Mouse (Mus musculus) liver, postnatal 0 days (tissue): ENCODE measurements around the gene Npy1r. TPM values are rescaled to one million over a fixed set of nuclear protein-coding genes. Genes with fewer than 3 reads are reported as not detected.

Source experiments
- ATAC-seq: fragments of 200-750 bp; cut with Nextera tagmentation; 2 replicates; pipeline ENCODE4 v1.8.0; 2017; ENCODE audit warnings: mild to moderate bottlenecking, moderate library complexity
- DNase-seq: peaks from one replicate; pipeline ENCODE4 v3.0.0-alpha.2; 2016
- H3K27ac ChIP-seq: fragments of 300-500 bp; sonication (generic); 2 replicates; pipeline ENCODE4 v1.5.1; 2014; ENCODE audit warnings: antibody characterized with exemption, moderate library complexity, mild to moderate bottlenecking, low read depth
- H3K27me3 ChIP-seq: fragments of 300-500 bp; sonication (generic); 2 replicates; pipeline ENCODE4 v1.6.1; 2014; ENCODE audit warnings: low read length, control low read depth, mixed read lengths; ENCODE audit not compliant: insufficient read depth
- H3K36me3 ChIP-seq: fragments of 300-500 bp; sonication (generic); replicated peaks from 2 replicates; pipeline ENCODE4 v1.6.1; 2014; ENCODE audit warnings: mild to moderate bottlenecking, control low read depth, low read length, moderate library complexity, mixed read lengths; ENCODE audit not compliant: insufficient read depth
- H3K4me1 ChIP-seq: fragments of 300-500 bp; sonication (generic); 2 replicates; pipeline ENCODE4 v1.6.1; 2014; ENCODE audit warnings: antibody characterized with exemption, mild to moderate bottlenecking, control low read depth; ENCODE audit not compliant: insufficient read depth
- H3K4me2 ChIP-seq: fragments of 300-500 bp; sonication (generic); 2 replicates; pipeline ENCODE4 v1.6.1; 2014; ENCODE audit warnings: low read depth, mild to moderate bottlenecking, low read length, moderate library complexity, mixed read lengths
- H3K4me3 ChIP-seq: fragments of 300-500 bp; sonication (generic); 2 replicates; pipeline ENCODE4 v1.5.1; 2014; ENCODE audit warnings: low read depth, low read length
- H3K9ac ChIP-seq: fragments of 300-500 bp; sonication (generic); replicated peaks from 2 replicates; pipeline ENCODE4 v1.6.1; 2014; ENCODE audit warnings: mild to moderate bottlenecking, moderate library complexity
- H3K9me3 ChIP-seq: fragments of 300-500 bp; sonication (generic); 2 replicates; pipeline ENCODE4 v1.6.1; 2016; ENCODE audit warnings: mild to moderate bottlenecking, control low read depth, low read length, mixed read lengths
- CTCF ChIP-seq: sonication (generic); IDR thresholded peaks from 2 replicates; pipeline ENCODE4 v1.5.1; 2016; ENCODE audit warnings: antibody characterized with exemption, low read depth
- EP300 ChIP-seq: IDR thresholded peaks from 2 replicates; pipeline ENCODE4 v1.6.1; 2016; ENCODE audit warnings: antibody characterized with exemption, low read depth, mild to moderate bottlenecking
- WGBS: fragments of 180-500 bp; shearing (Covaris S2); extraction: QIAGEN DNeasy Blood & Tissue Kit; methylation state at CpG from one replicate; pipeline ENCODE4 v1.1.7; 2014; ENCODE audit not compliant: insufficient replicate concordance; 5-methylcytosine and 5-hydroxymethylcytosine counted together
- polyA plus RNA-seq: library from polyadenylated mRNA; unstranded; fragments of >200 nt; fragmentation: Nextera tagmentation; extraction: Ambion mirVana; gene quantifications from 2 replicates; pipeline ENCODE4 v1.2.1, GENCODE M21; 2015

The Npy1r gene
- polyA plus RNA-seq, 1 experiment from 2014 or later, result not detected

DNA sequence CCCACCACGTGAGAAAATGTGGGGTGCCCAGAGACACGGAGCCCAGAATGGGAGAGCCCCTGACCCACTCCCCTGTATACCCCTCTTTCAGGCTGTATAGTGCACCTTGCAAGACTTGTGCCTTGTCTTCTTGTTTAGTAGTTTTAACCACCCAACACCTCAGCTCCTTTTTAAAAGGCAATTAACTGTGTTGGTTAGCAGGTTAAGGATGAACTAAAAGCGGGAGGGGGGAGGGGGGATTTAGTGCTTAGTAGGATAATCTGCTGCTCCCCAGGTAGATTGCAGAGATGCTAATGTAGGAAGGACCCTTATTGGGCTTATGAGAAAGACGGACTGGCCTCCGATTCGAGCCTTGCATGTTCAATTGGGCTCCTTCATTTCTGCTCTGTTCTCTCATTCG, 1.0 kb downstream of the Npy1r start:
- Histone ChIP-seq H3K9ac (no peak overlapping the region), H3K27ac (no peak overlapping the region), H3K27me3 (peaks cover 19% of the 10 kb centered on the region), H3K9me3 (no peaks in the 10 kb centered on the region), H3K4me2 (no peak overlapping the region), H3K4me3 (no peak overlapping the region), H3K4me1 (no peaks in the 10 kb centered on the region), H3K36me3 (no peaks in the 10 kb centered on the region)
- WGBS, result 15% methylated on average over 7 of the region's 7 CpGs
- DNase-seq, result no peak
- no peak for TF ChIP-seq CTCF
- TF ChIP-seq EP300, result no peak
- ATAC-seq, result no peak

DNA sequence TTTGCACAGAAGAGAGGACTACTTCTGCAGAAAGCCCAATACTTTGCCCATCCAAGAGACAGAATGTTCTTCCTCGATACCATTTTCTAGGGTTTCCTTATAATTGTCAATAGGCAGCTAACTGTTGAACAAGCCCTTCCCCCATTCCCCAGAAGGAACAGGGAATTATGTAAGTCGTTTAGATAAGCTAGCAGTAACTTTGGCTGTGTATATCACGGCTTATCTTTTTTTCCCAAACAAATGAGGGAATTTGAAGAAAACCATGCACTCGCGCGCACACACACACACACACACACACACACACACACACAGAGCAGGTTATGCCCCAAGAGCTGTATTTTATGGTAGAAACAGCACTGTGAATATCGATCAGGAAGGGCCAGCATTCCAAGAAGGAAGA, 1.8 kb downstream of the Npy1r start:
- Histone ChIP-seq H3K27ac (no peak overlapping the region), H3K4me2 (no peak overlapping the region), H3K9me3 (no peaks in the 10 kb centered on the region), H3K36me3 (no peaks in the 10 kb centered on the region), H3K9ac (no peak overlapping the region), H3K4me3 (no peak overlapping the region), H3K27me3 (peaks cover 19% of the 10 kb centered on the region), H3K4me1 (no peaks in the 10 kb centered on the region)
- no peak for ATAC-seq
- 54% methylated on average over 7 of the region's 7 CpGs for WGBS
- TF ChIP-seq EP300 (no peak), CTCF (no peak)
- no peak for DNase-seq

GRCm38 (mm10) chr8:66714324-66714975, 17.5 kb downstream of the Npy1r start:
- H3K27me3 ChIP-seq, result no peaks in the 10 kb centered on the region
- no peak for ATAC-seq
- no peaks in the 10 kb centered on the region for H3K36me3 ChIP-seq
- H3K27ac ChIP-seq, result no peak overlapping the region
- no peak for TF ChIP-seq EP300
- no peak for TF ChIP-seq CTCF
- no peak overlapping the region for H3K9ac ChIP-seq
- no peaks in the 10 kb centered on the region for H3K4me1 ChIP-seq
- no peak for DNase-seq
- no peak overlapping the region for H3K4me3 ChIP-seq
- H3K9me3 ChIP-seq, result no peaks in the 10 kb centered on the region
- no peak overlapping the region for H3K4me2 ChIP-seq
- 80% methylated on average over 7 of the region's 7 CpGs for WGBS

- WGBS, result 77% methylated on average over 2 of the region's 2 CpGs
- H3K9me3 ChIP-seq, result no peaks in the 10 kb centered on the region
Measured at GRCm38 (mm10) chr8:66722835-66723234, 25.8 kb downstream of the Npy1r start.

DNA sequence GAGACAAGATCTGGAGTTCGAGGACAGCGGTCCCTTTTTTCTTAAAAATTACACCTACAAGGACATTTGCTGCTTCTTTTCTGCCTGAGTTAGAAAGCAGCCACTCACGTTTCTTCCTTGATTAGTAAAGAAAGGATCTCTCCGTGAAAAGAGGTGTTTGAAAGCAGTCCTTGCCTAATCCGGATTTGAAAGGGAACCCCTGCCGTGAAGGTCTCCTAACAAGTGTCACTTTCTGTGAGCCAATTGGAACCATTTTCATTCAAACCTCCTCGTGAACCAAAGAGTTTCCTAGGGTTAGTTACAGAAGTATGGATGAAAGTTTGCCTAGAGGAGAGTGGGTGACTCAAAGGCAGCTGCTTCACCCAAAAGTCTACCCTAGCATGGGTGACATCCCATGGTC, 32.5 kb downstream of the Npy1r start:
- 47% methylated on average over 7 of the region's 7 CpGs for WGBS
- H3K4me1 ChIP-seq, result no peaks in the 10 kb centered on the region
- DNase-seq (no peak), ATAC-seq (no peak)
- H3K27ac ChIP-seq, result no peak overlapping the region
- no peaks in the 10 kb centered on the region for H3K27me3 ChIP-seq
- TF ChIP-seq EP300 (no peak), CTCF (no peak)
- H3K4me3 ChIP-seq, result no peak overlapping the region
- no peak overlapping the region for H3K4me2 ChIP-seq
- no peaks in the 10 kb centered on the region for H3K9me3 ChIP-seq
- H3K36me3 ChIP-seq, result no peaks in the 10 kb centered on the region
- no peak overlapping the region for H3K9ac ChIP-seq

More at GRCm38 (mm10) chr8:66722835-66723234, 25.8 kb downstream of the Npy1r start:
- Histone ChIP-seq H3K27ac (no peak overlapping the region), H3K4me3 (no peak overlapping the region), H3K36me3 (no peaks in the 10 kb centered on the region), H3K4me1 (no peaks in the 10 kb centered on the region), H3K9ac (no peak overlapping the region), H3K4me2 (no peak overlapping the region), H3K27me3 (no peaks in the 10 kb centered on the region)
- DNase-seq (no peak), ATAC-seq (no peak)
- no peak for TF ChIP-seq CTCF
- no peak for TF ChIP-seq EP300

DNA sequence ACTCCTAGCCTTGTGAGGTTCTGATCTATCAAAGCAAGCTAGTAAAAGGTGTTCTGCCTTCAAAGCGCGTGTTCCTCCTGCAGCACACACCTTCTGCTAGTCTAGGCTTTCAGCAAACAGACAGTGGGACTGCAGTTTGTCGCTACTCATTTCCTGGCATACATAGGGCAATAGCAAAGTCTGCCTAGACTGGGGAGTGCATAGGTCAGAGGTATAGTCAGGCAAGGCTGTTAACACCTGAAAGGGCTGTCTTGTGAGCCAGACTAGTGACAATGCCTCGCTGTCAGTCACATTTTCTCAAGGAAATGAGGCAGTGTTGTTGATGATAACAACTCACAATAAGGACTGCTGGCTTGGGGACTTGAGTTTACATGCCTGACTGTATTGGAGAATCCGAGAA, 35.0 kb downstream of the Npy1r start:
- no peaks in the 10 kb centered on the region for H3K27me3 ChIP-seq
- H3K9ac ChIP-seq, result no peak overlapping the region
- no peak for TF ChIP-seq CTCF
- no peak for TF ChIP-seq EP300
- H3K4me2 ChIP-seq, result no peak overlapping the region
- no peaks in the 10 kb centered on the region for H3K9me3 ChIP-seq
- no peaks in the 10 kb centered on the region for H3K4me1 ChIP-seq
- H3K4me3 ChIP-seq, result no peak overlapping the region
- ATAC-seq (no peak), DNase-seq (no peak)
- no peak overlapping the region for H3K27ac ChIP-seq
- H3K36me3 ChIP-seq, result no peaks in the 10 kb centered on the region
- WGBS, result 48% methylated on average over 5 of the region's 5 CpGs

GRCm38 (mm10) chr8:66742359-66742758, 45.4 kb downstream of the Npy1r start:
- no peak overlapping the region for H3K4me3 ChIP-seq
- H3K27me3 ChIP-seq, result no peaks in the 10 kb centered on the region
- no peak for ATAC-seq
- WGBS, result 44% methylated on average over 1 of the region's 1 CpGs
- no peak for DNase-seq
- H3K9ac ChIP-seq, result no peak overlapping the region
- H3K4me2 ChIP-seq, result no peak overlapping the region
- no peak overlapping the region for H3K27ac ChIP-seq
- TF ChIP-seq CTCF (no peak), EP300 (no peak)
- no peaks in the 10 kb centered on the region for H3K4me1 ChIP-seq
- no peaks in the 10 kb centered on the region for H3K36me3 ChIP-seq
- H3K9me3 ChIP-seq, result no peaks in the 10 kb centered on the region
